Mouse (Mus musculus): ENCODE measurements around the gene Dgka. TPM values are rescaled to one million over a fixed set of nuclear protein-coding genes. Genes with fewer than 3 reads are reported as not detected.
A peak's percentile ranks its signal among the peaks of the same experiment; 100 is the strongest.

Gene Dgka
- 5.4 and 7.1 TPM in 2 replicates for polyA plus RNA-seq (2014; fragmentation: Nextera tagmentation; extraction: Ambion mirVana)

GRCm38 (mm10) chr10:128744680-128745601 is at the start of gene Dgka:
Gene Dgka, minus strand, starts transcription at chr10:128744855.
- WGBS = 20% methylated on average over 18 of the region's 18 CpGs
- Histone ChIP-seq H3K27ac (replicated peaks in 1 of 2; ENCODE audit: control insufficient read depth in 1 of 2, insufficient read depth in 1 of 2, low read depth in 2 of 2, low read length in 2 of 2) (peak within 1 kb of the TSS; percentile 49 to 55), H3K4me1 (ENCODE audit: control insufficient read depth in 2 of 2, insufficient read depth in 2 of 2, low read length in 2 of 2) (peaks cover 10 to 27% of the 10 kb centered on the region in 2 experiments), H3K36me3 (ENCODE audit: control insufficient read depth, insufficient read depth, low read length) (no peaks in the 10 kb centered on the region), H3K4me2 (ENCODE audit: low read length) (peak within 1 kb of the TSS; percentile 90), H3K4me3 (ENCODE audit: control insufficient read depth in 1 of 2, insufficient read depth in 1 of 2, low read depth in 1 of 2, low read length in 2 of 2) (peak within 1 kb of the TSS; percentile 58 to 59), H3K9me3 (ENCODE audit: control insufficient read depth, low read length) (no peaks in the 10 kb centered on the region), H3K9ac (ENCODE audit: low read length) (peak within 1 kb of the TSS; percentile 73), H3K27me3 (ENCODE audit: control insufficient read depth, insufficient read depth, low read length) (peaks cover 6% of the 10 kb centered on the region; the same call in 1 of the 2 replicates)
- ATAC-seq (ENCODE audit: insufficient number of reproducible peaks, insufficient read depth, low FRiP score, low read depth) = no peak

DNA sequence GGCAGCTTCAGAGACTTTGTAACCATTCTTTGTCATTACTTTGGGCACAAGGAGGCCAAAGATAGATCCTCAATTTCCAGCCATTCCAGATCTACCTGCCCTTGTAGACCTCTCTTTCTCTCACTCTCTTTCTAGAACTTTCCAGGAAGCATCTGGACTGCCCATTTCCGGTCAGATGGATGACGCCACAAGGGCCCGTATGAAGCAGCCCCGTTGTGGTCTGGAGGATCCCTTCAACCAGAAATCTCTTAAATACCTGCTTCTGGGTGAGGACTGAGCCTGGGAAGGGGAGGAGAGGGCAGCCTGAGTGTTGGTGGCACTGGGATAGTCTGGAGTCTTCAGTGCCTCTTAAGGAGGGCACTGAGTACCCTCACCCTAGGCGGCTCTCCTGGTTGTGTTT is 49.7 kb upstream of the Dgka start:
- no peak overlapping the region for H3K4me3 ChIP-seq (ENCODE audit: control insufficient read depth in 1 of 2, insufficient read depth in 1 of 2, low read depth in 1 of 2, low read length in 2 of 2)
- peaks cover 3 to 4% of the 10 kb centered on the region in 2 experiments; a peak in 3 of 4 replicates for H3K4me1 ChIP-seq (ENCODE audit: control insufficient read depth in 2 of 2, insufficient read depth in 2 of 2, low read length in 2 of 2)
- no peaks in the 10 kb centered on the region for H3K9me3 ChIP-seq (ENCODE audit: control insufficient read depth, low read length)
- H3K4me2 ChIP-seq (ENCODE audit: low read length) = no peak overlapping the region
- H3K36me3 ChIP-seq (ENCODE audit: control insufficient read depth, insufficient read depth, low read length) = peaks cover 4% of the 10 kb centered on the region; the same call in 1 of the 2 replicates
- no peak overlapping the region for H3K9ac ChIP-seq (ENCODE audit: low read length)
- 79% methylated on average over 5 of the region's 5 CpGs for WGBS
- H3K27ac ChIP-seq (replicated peaks in 1 of 2; ENCODE audit: control insufficient read depth in 1 of 2, insufficient read depth in 1 of 2, low read depth in 2 of 2, low read length in 2 of 2) = no peak overlapping the region
- no peak for ATAC-seq (ENCODE audit: insufficient number of reproducible peaks, insufficient read depth, low FRiP score, low read depth)
- no peaks in the 10 kb centered on the region for H3K27me3 ChIP-seq (ENCODE audit: control insufficient read depth, insufficient read depth, low read length)

GRCm38 (mm10) chr10:128793258-128793657 is 48.6 kb upstream of the Dgka start:
- ATAC-seq (ENCODE audit: insufficient number of reproducible peaks, insufficient read depth, low FRiP score, low read depth) = no peak
- Histone ChIP-seq H3K4me1 (ENCODE audit: control insufficient read depth in 2 of 2, insufficient read depth in 2 of 2, low read length in 2 of 2) (peaks cover 3 to 4% of the 10 kb centered on the region in 2 experiments; a peak in 3 of 4 replicates), H3K27me3 (ENCODE audit: control insufficient read depth, insufficient read depth, low read length) (no peaks in the 10 kb centered on the region), H3K9me3 (ENCODE audit: control insufficient read depth, low read length) (no peaks in the 10 kb centered on the region), H3K36me3 (ENCODE audit: control insufficient read depth, insufficient read depth, low read length) (peaks cover 3% of the 10 kb centered on the region; the same call in 1 of the 2 replicates), H3K4me2 (ENCODE audit: low read length) (no peak overlapping the region), H3K27ac (replicated peaks in 1 of 2; ENCODE audit: control insufficient read depth in 1 of 2, insufficient read depth in 1 of 2, low read depth in 2 of 2, low read length in 2 of 2) (no peak overlapping the region), H3K9ac (ENCODE audit: low read length) (no peak overlapping the region), H3K4me3 (ENCODE audit: control insufficient read depth in 1 of 2, insufficient read depth in 1 of 2, low read depth in 1 of 2, low read length in 2 of 2) (no peak overlapping the region)
- 91% methylated on average over 1 of the region's 1 CpGs for WGBS

GRCm38 (mm10) chr10:128792041-128792440 is 47.4 kb upstream of the Dgka start:
- Histone ChIP-seq H3K9ac (ENCODE audit: low read length) (no peak overlapping the region), H3K27me3 (ENCODE audit: control insufficient read depth, insufficient read depth, low read length) (no peaks in the 10 kb centered on the region), H3K36me3 (ENCODE audit: control insufficient read depth, insufficient read depth, low read length) (no peaks in the 10 kb centered on the region), H3K4me3 (ENCODE audit: control insufficient read depth in 1 of 2, insufficient read depth in 1 of 2, low read depth in 1 of 2, low read length in 2 of 2) (no peak overlapping the region), H3K4me2 (ENCODE audit: low read length) (no peak overlapping the region), H3K27ac (replicated peaks in 1 of 2; ENCODE audit: control insufficient read depth in 1 of 2, insufficient read depth in 1 of 2, low read depth in 2 of 2, low read length in 2 of 2) (no peak overlapping the region), H3K9me3 (ENCODE audit: control insufficient read depth, low read length) (no peaks in the 10 kb centered on the region), H3K4me1 (ENCODE audit: control insufficient read depth in 2 of 2, insufficient read depth in 2 of 2, low read length in 2 of 2) (peaks cover 3 to 4% of the 10 kb centered on the region in 2 experiments; a peak in 3 of 4 replicates)
- ATAC-seq (ENCODE audit: insufficient number of reproducible peaks, insufficient read depth, low FRiP score, low read depth) = no peak

DNA sequence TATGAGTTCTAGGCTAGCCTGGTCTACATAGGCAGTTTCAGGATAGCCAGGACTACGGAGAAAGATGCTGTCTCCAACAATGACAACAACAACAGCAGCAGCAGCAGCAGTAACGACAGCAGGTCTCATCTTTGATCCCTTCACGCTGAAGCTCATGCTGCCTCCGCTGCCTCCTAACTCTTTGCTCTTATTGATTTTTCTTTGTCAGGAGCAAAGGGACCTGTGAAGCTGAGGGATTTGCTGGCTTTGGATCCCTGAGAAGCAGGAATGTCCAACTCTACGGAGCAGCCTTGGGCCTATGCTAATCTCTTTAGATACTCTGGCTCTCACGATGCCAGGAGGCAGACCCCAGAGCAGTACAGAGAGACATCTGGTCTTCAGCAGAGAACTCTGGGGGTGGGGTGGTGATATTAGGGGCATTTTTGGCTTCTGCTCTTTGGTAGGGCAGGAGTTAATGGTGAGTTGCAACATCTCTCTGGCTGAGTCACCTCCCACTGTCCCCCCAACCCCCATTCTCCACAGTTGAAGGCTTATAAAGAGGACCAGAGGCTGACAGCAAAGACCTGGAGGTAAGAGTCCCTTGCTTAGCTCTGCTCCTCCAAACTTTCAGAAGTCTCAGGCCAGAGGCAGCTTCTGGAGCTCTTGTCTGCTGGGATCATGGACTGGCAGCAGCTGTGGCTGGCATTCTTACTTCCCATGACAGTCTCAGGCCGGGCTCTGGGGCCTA is 45.9 kb upstream of the Dgka start, which contains the start of gene Mmp19:
Mmp19 (plus strand) TSS at position 513 of the 727 bp plus-strand sequence.
- 60% methylated on average over 7 of the region's 7 CpGs for WGBS
- H3K27me3 ChIP-seq (ENCODE audit: control insufficient read depth, insufficient read depth, low read length) = no peaks in the 10 kb centered on the region
- no peak within 1 kb of the TSS for H3K9ac ChIP-seq (ENCODE audit: low read length)
- H3K27ac ChIP-seq (replicated peaks in 1 of 2; ENCODE audit: control insufficient read depth in 1 of 2, insufficient read depth in 1 of 2, low read depth in 2 of 2, low read length in 2 of 2) = peak within 1 kb of the TSS in 1 of 2 experiments; percentile 3; a peak in 1 of 4 replicates
- H3K9me3 ChIP-seq (ENCODE audit: control insufficient read depth, low read length) = no peaks in the 10 kb centered on the region
- ATAC-seq (ENCODE audit: insufficient number of reproducible peaks, insufficient read depth, low FRiP score, low read depth) = no peak
- H3K4me3 ChIP-seq (ENCODE audit: control insufficient read depth in 1 of 2, insufficient read depth in 1 of 2, low read depth in 1 of 2, low read length in 2 of 2) = no peak within 1 kb of the TSS
- H3K4me1 ChIP-seq (ENCODE audit: control insufficient read depth in 2 of 2, insufficient read depth in 2 of 2, low read length in 2 of 2) = peaks cover 2 to 4% of the 10 kb centered on the region in 2 experiments; a peak in 2 of 4 replicates
- H3K36me3 ChIP-seq (ENCODE audit: control insufficient read depth, insufficient read depth, low read length) = no peaks in the 10 kb centered on the region
- peak within 1 kb of the TSS; percentile 11; the same call in 1 of the 2 replicates for H3K4me2 ChIP-seq (ENCODE audit: low read length)

GRCm38 (mm10) chr10:128780200-128780599 is 35.5 kb upstream of the Dgka start:
- Histone ChIP-seq H3K4me3 (ENCODE audit: control insufficient read depth in 1 of 2, insufficient read depth in 1 of 2, low read depth in 1 of 2, low read length in 2 of 2) (no peak overlapping the region), H3K4me1 (ENCODE audit: control insufficient read depth in 2 of 2, insufficient read depth in 2 of 2, low read length in 2 of 2) (peaks cover 0 to 6% of the 10 kb centered on the region in 2 experiments; a peak in 2 of 4 replicates), H3K9me3 (ENCODE audit: control insufficient read depth, low read length) (peaks cover 11% of the 10 kb centered on the region; the same call in 1 of the 2 replicates), H3K27ac (replicated peaks in 1 of 2; ENCODE audit: control insufficient read depth in 1 of 2, insufficient read depth in 1 of 2, low read depth in 2 of 2, low read length in 2 of 2) (no peak overlapping the region), H3K9ac (ENCODE audit: low read length) (no peak overlapping the region), H3K4me2 (ENCODE audit: low read length) (no peak overlapping the region), H3K27me3 (ENCODE audit: control insufficient read depth, insufficient read depth, low read length) (no peaks in the 10 kb centered on the region), H3K36me3 (ENCODE audit: control insufficient read depth, insufficient read depth, low read length) (no peaks in the 10 kb centered on the region)
- WGBS = 79% methylated on average over 1 of the region's 1 CpGs
- ATAC-seq (ENCODE audit: insufficient number of reproducible peaks, insufficient read depth, low FRiP score, low read depth) = no peak
